Mouse (Mus musculus) layer of hippocampus, postnatal 10 days (tissue): Measurements from ENCODE around the gene Slc30a6. TPM values are rescaled to one million over a fixed set of nuclear protein-coding genes. Genes with fewer than 3 reads are reported as not detected.

ENCODE experiments used
- DNase-seq, 2 experiments: peaks; one replicate each; pipeline ENCODE4 v3.0.0; 2021; ENCODE audit warnings: low spot score in 2 of 2
- long read RNA-seq: library from polyadenylated mRNA; stranded (forward); transcript quantifications from one replicate; pipeline ENCODE4 v2.0.0, GENCODE M21; 2023
- total RNA-seq, 2 experiments: library from RNA; stranded (reverse); gene quantifications; 2 replicates each; pipeline ENCODE4 v1.2.3; 2021

Slc30a6 gene
- total RNA-seq: 10 to 100 TPM; 17.3 to 21.1 TPM
- long read RNA-seq, transcript Slc30a6-201 (14 exons, 2,148 nt): major isoform, 10 of 16 reads
- long read RNA-seq, partial matches to known transcripts: 1 of 16 reads
- long read RNA-seq, other reads (novel, unspliced or antisense): 5 of 16 reads

DNA sequence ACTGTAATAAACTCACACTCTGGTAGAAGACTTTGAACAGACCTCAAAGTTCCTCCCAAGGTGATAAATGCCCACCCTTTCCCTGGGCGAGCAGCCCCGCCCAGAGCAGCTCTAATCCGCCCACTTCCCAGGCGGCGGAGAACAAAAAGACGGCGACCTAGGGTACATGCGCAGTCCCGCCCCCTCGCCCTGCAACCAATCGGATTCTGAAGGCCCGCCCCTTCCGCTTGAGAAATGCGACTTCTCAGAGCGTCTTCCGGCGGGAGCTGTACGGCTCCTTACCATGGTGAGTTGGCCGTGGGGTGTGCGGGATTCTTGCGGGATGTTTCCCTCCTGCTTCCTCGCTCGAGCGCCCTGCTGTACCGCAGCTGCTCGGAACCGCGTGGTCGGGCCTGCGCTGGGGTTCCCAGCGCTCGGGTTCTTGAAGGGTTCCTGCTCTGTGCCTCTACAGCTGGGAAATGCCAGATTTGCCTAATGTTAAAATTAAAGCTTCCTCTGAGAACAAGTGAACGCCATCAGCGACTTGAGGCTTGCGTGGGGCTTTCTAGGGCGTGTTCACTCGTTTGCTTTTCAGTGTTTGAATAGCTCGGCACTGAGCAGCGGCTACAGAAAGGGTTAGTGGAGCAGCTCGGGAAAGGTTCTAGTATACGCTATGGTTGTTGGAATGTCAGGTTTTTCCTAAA is at the start of gene Slc30a6:
Slc30a6 (plus strand) TSS at position 226 of the 683 bp plus-strand sequence.
- peak; percentile 94 to 97 for DNase-seq

DNA sequence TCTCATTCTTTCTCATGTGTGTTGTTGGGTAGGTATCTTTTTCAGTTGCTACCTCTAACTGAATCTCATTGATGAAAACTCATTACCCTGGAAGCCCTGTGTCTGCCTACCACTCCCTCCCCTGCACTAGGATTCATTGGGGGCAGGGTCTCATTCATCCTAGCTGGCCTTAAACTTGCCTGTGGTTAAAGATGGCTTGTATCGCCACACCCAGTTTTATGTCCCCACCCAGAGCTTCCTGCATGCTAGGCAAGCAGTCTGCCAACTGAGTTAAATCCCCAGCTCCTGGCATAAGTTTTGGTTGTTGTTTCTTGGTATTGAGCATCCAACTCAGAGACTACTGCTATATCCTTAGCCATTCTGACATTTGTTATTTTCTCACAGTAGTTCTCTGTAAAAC is 31.8 kb upstream of the Slc30a6 start:
- DNase-seq: no peak

- DNase-seq: no peak
These were observed 18.5 kb upstream of the Slc30a6 start for GRCm38 (mm10) chr17:74376916-74377315.

DNA sequence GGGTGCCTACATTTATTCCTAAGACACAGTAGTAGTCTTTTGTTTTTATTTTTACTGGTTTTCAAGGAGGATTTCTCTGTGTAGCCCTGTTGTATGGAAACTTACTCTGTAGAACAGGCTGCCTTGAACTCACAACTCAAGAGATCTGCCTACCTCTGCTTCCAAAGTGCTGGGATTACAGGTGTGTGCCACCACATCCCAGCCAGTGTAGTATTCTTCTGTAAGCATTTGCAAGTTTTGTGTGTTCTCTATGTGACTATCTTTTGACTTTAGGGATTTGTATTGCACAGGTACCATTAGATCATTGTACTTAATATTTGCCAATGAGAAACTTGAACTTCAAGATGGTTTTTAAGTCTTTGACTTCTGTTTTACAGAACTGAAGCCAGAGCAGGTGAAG is 8.8 kb upstream of the Slc30a6 start:
- no peak for DNase-seq

GRCm38 (mm10) chr17:74389847-74390246 is 5.6 kb upstream of the Slc30a6 start:
- no peak for DNase-seq

- DNase-seq: no peak
These were observed 1.0 kb upstream of the Slc30a6 start for GRCm38 (mm10) chr17:74394381-74394780.

DNA sequence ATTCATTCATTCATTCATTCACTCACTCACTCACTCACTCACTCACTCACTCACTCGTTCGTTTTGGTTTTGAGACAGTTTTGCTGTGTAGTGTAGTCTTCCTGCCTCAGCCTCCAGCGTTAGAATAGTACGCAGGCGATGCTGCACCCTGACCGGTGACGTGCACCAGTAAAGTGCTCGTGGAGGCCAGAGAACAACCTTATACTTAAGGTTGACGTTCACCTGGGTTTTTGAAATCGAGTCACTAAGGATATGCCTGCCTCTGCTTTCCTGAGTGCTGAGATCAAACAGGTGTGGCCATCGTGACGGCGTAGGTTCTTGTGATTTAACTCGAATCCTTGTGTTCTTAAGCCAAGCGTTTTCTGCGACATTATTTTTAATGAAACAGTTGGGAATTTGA is 553 bp upstream of the Slc30a6 start:
- DNase-seq: no peak

DNA sequence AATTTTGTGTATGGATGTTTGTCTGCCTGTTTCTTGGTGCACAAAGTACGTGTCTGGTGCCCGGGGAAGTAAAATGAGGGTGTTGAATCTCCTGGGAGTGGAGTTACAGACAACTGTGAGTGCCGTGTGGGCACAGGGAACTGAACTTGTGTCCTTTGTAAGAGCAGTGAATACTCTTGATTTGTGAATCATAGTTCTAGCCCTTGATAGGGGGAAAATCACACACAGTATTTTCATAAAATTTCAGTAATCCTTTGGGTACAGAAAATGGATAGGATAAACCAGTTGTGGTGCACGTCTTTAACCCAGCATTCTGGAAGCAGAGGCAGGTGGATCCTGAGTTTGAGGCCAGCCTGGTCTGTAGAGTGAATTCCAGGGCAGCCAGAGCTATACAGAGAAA is 1.4 kb downstream of the Slc30a6 start:
- DNase-seq: no peak

- no peak for DNase-seq
These were observed 1.8 kb downstream of the Slc30a6 start for GRCm38 (mm10) chr17:74397173-74397572.

- DNase-seq: no peak
These were observed 7.2 kb downstream of the Slc30a6 start for GRCm38 (mm10) chr17:74402486-74403222.

GRCm38 (mm10) chr17:74406487-74406886 is 11.1 kb downstream of the Slc30a6 start:
- no peak for DNase-seq

DNA sequence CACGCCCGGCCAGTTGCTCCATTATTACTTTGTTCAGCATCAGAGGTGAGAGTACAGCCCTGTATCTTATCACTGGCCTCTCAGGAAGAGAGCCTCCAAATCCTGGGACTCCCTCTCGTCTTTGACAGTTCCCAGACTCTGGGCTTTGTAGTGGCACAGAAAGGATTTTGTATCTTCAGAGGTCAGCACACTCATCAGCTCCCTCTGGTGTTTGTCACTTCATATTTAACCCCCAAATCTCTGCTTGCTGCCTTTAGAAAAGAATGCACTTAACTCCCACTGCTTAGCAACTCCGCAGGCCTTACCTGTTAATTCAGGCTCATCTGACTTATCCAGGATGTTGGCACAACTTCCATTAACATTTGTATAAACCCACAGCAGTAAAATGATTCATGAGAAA is 14.3 kb downstream of the Slc30a6 start:
- no peak for DNase-seq

- DNase-seq: no peak
These were observed 17.9 kb downstream of the Slc30a6 start for GRCm38 (mm10) chr17:74413324-74413723.

GRCm38 (mm10) chr17:74414671-74415070 is 19.3 kb downstream of the Slc30a6 start:
- no peak for DNase-seq

GRCm38 (mm10) chr17:74416841-74417360 is 21.5 kb downstream of the Slc30a6 start:
- DNase-seq: no peak

GRCm38 (mm10) chr17:74418171-74418570 is 22.8 kb downstream of the Slc30a6 start:
- no peak for DNase-seq

DNA sequence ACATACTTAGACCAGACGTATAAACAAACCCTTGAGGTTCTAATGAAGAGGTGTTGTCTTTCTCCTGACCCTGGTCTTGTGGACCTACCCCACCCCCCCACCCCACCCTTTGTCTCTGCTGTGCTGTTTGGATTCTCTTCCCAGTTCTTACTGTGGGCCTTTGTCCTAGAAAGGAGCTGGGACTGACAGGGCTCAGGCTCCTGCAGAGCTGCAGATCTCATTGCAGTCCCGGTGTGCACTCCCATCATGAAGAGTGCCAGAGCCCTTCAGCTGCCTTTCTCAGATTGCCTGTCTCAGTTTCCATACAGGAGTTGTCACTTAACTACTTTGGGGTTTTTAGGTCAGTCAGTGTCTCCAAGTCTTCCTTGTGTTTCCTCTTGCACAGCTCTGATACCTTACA is 25.2 kb downstream of the Slc30a6 start:
- DNase-seq: no peak

GRCm38 (mm10) chr17:74424401-74425005 is 29.1 kb downstream of the Slc30a6 start:
- peak; percentile 61 for DNase-seq

- DNase-seq: no peak
These were observed 34.7 kb downstream of the Slc30a6 start for GRCm38 (mm10) chr17:74430074-74430473.

- peak; percentile 12 to 21 for DNase-seq
These were observed 36.1 kb downstream of the Slc30a6 start for GRCm38 (mm10) chr17:74431481-74431880.

DNA sequence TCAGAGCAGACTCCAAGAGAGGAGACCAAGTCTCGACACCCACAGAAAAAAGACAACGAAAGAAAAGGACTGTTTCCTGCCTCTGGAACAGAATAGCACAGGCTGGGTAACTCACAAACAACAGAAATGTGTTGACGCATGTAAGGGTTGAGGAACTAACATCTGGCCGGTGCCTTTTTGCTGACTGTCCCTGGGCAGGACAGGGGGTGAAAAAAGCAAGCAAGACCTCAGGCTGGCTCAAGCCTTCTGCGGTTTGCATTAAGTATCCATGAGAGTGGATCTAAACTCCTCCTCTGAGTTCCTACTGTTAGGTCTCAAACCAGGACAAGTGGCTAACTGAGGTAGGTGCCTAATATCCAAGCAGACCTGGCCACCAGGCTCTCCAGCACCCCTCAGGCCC is 37.2 kb downstream of the Slc30a6 start:
- no peak for DNase-seq

DNA sequence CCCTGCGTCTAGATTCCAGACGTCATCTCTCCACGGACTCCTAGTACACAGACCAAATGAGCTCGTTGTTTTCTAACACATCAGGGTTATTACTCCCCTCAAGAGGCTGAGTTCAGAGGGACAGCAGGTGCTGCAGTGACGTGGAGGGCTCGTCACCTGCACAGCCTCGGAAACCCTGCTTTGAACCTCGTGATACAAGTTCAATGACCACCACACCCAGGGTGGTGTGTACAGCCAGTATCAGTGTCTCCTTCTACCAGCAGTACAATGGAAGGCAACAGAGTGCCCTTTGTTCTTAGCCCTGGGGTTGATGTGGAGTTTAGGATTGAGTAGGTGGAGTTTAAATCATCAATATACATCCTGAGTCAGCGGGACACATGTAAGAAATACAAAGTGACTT is 42.4 kb downstream of the Slc30a6 start:
- no peak for DNase-seq
